Mouse (Mus musculus): ENCODE results near the gene Camta1. TPM values are rescaled to one million over a fixed set of nuclear protein-coding genes. Genes with fewer than 3 reads are reported as not detected.

Gene Camta1
- polyA plus RNA-seq, 1 experiment from 2014 or later = 25.3 TPM

DNA sequence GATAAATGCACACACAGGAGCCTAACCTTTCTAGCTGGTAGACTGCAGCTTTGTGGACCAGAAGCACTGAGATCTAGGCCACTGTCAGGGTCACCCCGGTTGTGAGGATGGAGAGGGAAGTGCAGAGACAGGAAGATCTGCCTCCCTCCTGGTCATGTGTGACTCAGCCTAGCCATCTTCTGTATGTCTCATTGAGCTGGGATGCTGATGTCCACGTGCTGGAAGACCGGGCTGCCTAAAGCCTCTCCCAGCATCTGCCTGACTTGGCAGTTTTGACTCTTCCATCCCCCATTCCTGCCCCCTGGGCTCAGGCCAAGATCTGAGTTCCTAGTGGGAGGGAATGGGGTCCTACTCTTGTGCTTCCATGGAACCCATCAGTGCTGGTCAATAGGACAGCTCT, 557.7 kb downstream of the Camta1 start:
- H3K9ac ChIP-seq (ENCODE audit: low read depth, low read length) = no peak overlapping the region
- no peak overlapping the region for H3K4me3 ChIP-seq (ENCODE audit: low read depth, low read length)
- no peak overlapping the region for H3K27ac ChIP-seq (ENCODE audit: low read length)
- 54% methylated on average over 3 of the region's 3 CpGs for whole genome bisulfite sequencing (ENCODE audit: insufficient replicate concordance)
- ATAC-seq (ENCODE audit: low read depth) = no peak
- H3K4me2 ChIP-seq (ENCODE audit: low read depth, low read length) = no peak overlapping the region
- H3K36me3 ChIP-seq (ENCODE audit: control insufficient read depth, insufficient read depth) = no peaks in the 10 kb centered on the region
- H3K9me3 ChIP-seq (replicated peaks; ENCODE audit: control insufficient read depth, low read length) = no peaks in the 10 kb centered on the region
- no peaks in the 10 kb centered on the region for H3K4me1 ChIP-seq (ENCODE audit: control insufficient read depth, low read depth, low read length)
- H3K27me3 ChIP-seq (ENCODE audit: control insufficient read depth, insufficient read depth, low read depth, low read length) = no peaks in the 10 kb centered on the region

DNA sequence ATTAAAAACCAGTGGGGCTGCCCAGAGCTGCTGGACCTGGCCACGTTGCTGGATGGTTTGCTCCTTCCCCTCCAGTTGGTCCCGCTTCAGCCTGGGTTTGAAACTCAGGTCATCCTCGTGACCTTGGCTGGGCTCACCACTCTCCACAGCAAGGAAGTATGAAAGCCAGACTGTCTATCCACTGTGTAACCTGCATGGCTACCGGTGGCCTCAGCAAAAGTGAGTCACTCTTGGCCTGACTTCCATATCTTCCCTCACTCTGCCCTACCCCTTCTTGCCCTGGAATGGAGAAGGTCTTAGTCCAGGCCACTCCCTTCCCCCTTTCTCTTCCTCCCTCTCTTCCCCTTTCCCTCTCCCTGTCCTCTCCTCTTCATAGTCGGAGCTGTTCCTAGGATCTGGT, 558.2 kb downstream of the Camta1 start:
- Histone ChIP-seq H3K9ac (ENCODE audit: low read depth, low read length) (no peak overlapping the region), H3K9me3 (replicated peaks; ENCODE audit: control insufficient read depth, low read length) (no peaks in the 10 kb centered on the region), H3K4me1 (ENCODE audit: control insufficient read depth, low read depth, low read length) (no peaks in the 10 kb centered on the region), H3K27me3 (ENCODE audit: control insufficient read depth, insufficient read depth, low read depth, low read length) (no peaks in the 10 kb centered on the region), H3K36me3 (ENCODE audit: control insufficient read depth, insufficient read depth) (no peaks in the 10 kb centered on the region), H3K4me3 (ENCODE audit: low read depth, low read length) (no peak overlapping the region), H3K4me2 (ENCODE audit: low read depth, low read length) (no peak overlapping the region), H3K27ac (ENCODE audit: low read length) (no peak overlapping the region)
- ATAC-seq (ENCODE audit: low read depth) = no peak
- 55% methylated on average over 5 of the region's 5 CpGs for WGBS (ENCODE audit: insufficient replicate concordance)

- Histone ChIP-seq H3K27me3 (ENCODE audit: control insufficient read depth, insufficient read depth, low read depth, low read length) (no peaks in the 10 kb centered on the region), H3K9ac (ENCODE audit: low read depth, low read length) (no peak overlapping the region), H3K4me1 (ENCODE audit: control insufficient read depth, low read depth, low read length) (no peaks in the 10 kb centered on the region), H3K4me2 (ENCODE audit: low read depth, low read length) (no peak overlapping the region), H3K36me3 (ENCODE audit: control insufficient read depth, insufficient read depth) (no peaks in the 10 kb centered on the region), H3K27ac (ENCODE audit: low read length) (no peak overlapping the region), H3K4me3 (ENCODE audit: low read depth, low read length) (no peak overlapping the region), H3K9me3 (replicated peaks; ENCODE audit: control insufficient read depth, low read length) (no peaks in the 10 kb centered on the region)
- ATAC-seq (ENCODE audit: low read depth) = no peak
- 44% methylated on average over 11 of the region's 11 CpGs for WGBS (ENCODE audit: insufficient replicate concordance)
Observed at GRCm38 (mm10) chr4:151302195-151303126, 559.2 kb downstream of the Camta1 start.

DNA sequence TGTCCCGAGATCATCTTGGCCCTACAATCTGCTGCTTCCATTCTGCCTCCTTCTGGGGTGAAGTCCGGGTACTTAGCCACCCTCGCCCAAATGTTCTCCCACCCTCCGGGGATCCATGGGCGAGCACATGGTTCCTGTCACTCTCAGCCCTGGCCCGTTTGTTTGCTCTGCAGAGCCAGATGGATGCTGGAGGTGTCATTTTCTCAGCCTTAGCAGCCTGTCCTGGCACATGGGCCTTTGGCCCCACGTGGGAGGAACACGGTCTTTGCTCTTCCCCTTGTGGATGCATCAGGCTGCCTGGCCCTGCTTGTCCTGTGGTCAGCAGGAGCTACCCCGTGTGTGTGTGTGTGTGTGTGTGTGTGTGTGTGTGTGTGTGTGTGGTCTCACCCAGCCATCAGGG, 560.3 kb downstream of the Camta1 start:
- no peak for ATAC-seq (ENCODE audit: low read depth)
- no peak overlapping the region for H3K4me3 ChIP-seq (ENCODE audit: low read depth, low read length)
- WGBS (ENCODE audit: insufficient replicate concordance) = 33% methylated on average over 9 of the region's 9 CpGs
- H3K9me3 ChIP-seq (replicated peaks; ENCODE audit: control insufficient read depth, low read length) = no peaks in the 10 kb centered on the region
- H3K36me3 ChIP-seq (ENCODE audit: control insufficient read depth, insufficient read depth) = no peaks in the 10 kb centered on the region
- no peaks in the 10 kb centered on the region for H3K4me1 ChIP-seq (ENCODE audit: control insufficient read depth, low read depth, low read length)
- H3K27me3 ChIP-seq (ENCODE audit: control insufficient read depth, insufficient read depth, low read depth, low read length) = no peaks in the 10 kb centered on the region
- H3K4me2 ChIP-seq (ENCODE audit: low read depth, low read length) = no peak overlapping the region
- no peak overlapping the region for H3K9ac ChIP-seq (ENCODE audit: low read depth, low read length)
- no peak overlapping the region for H3K27ac ChIP-seq (ENCODE audit: low read length)

GRCm38 (mm10) chr4:151300706-151301105, 561.0 kb downstream of the Camta1 start:
- Histone ChIP-seq H3K27me3 (ENCODE audit: control insufficient read depth, insufficient read depth, low read depth, low read length) (no peaks in the 10 kb centered on the region), H3K36me3 (ENCODE audit: control insufficient read depth, insufficient read depth) (no peaks in the 10 kb centered on the region), H3K9me3 (replicated peaks; ENCODE audit: control insufficient read depth, low read length) (no peaks in the 10 kb centered on the region), H3K9ac (ENCODE audit: low read depth, low read length) (no peak overlapping the region), H3K4me2 (ENCODE audit: low read depth, low read length) (no peak overlapping the region), H3K27ac (ENCODE audit: low read length) (no peak overlapping the region), H3K4me3 (ENCODE audit: low read depth, low read length) (no peak overlapping the region), H3K4me1 (ENCODE audit: control insufficient read depth, low read depth, low read length) (no peaks in the 10 kb centered on the region)
- ATAC-seq (ENCODE audit: low read depth) = no peak
- WGBS (ENCODE audit: insufficient replicate concordance) = 19% methylated on average over 15 of the region's 15 CpGs

GRCm38 (mm10) chr4:151295515-151296203, 566.0 kb downstream of the Camta1 start:
- 67% methylated on average over 13 of the region's 13 CpGs for WGBS (ENCODE audit: insufficient replicate concordance)
- Histone ChIP-seq H3K4me3 (ENCODE audit: low read depth, low read length) (no peak overlapping the region), H3K4me1 (ENCODE audit: control insufficient read depth, low read depth, low read length) (no peaks in the 10 kb centered on the region), H3K9ac (ENCODE audit: low read depth, low read length) (no peak overlapping the region), H3K9me3 (replicated peaks; ENCODE audit: control insufficient read depth, low read length) (no peaks in the 10 kb centered on the region), H3K36me3 (ENCODE audit: control insufficient read depth, insufficient read depth) (no peaks in the 10 kb centered on the region), H3K4me2 (ENCODE audit: low read depth, low read length) (no peak overlapping the region), H3K27ac (ENCODE audit: low read length) (no peak overlapping the region), H3K27me3 (ENCODE audit: control insufficient read depth, insufficient read depth, low read depth, low read length) (no peaks in the 10 kb centered on the region)
- ATAC-seq (ENCODE audit: low read depth) = no peak

DNA sequence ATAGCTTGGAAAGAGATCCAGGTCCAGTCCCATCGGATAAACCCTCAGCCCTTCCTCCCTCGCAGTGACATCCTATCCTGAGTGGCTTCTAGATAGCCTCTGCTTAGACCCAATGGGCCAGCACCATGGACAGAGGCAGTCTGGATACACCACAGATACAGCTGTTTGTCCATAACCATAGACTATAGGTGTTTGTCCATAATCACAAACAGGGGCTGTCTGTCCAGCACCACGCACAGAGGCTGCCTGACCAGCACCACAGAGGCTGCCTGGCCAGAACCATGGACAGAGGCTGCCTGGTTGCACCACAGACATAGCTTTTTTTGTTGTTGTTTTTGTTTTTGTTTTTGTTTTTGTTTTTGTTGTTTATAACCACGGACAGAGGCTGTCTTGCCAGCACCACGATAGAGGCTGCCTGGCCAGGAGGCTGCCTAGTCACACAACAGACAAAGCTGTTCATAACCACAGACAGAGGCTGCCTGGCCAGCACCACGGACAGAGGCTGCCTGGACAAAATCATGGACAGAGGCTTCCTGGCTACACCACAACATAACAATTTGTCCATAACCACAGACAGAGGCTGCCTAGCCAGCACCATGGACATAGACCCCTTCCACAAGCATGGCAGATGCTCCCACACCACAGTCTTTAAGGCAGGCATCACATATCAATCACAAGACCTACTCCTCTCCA, 572.6 kb downstream of the Camta1 start:
- Histone ChIP-seq H3K27ac (ENCODE audit: low read length) (no peak overlapping the region), H3K4me2 (ENCODE audit: low read depth, low read length) (no peak overlapping the region), H3K4me3 (ENCODE audit: low read depth, low read length) (no peak overlapping the region), H3K27me3 (ENCODE audit: control insufficient read depth, insufficient read depth, low read depth, low read length) (no peaks in the 10 kb centered on the region), H3K4me1 (ENCODE audit: control insufficient read depth, low read depth, low read length) (no peaks in the 10 kb centered on the region), H3K9me3 (replicated peaks; ENCODE audit: control insufficient read depth, low read length) (no peaks in the 10 kb centered on the region), H3K36me3 (ENCODE audit: control insufficient read depth, insufficient read depth) (no peaks in the 10 kb centered on the region), H3K9ac (ENCODE audit: low read depth, low read length) (no peak overlapping the region)
- ATAC-seq (ENCODE audit: low read depth) = no peak
- 42% methylated on average over 6 of the region's 6 CpGs for WGBS (ENCODE audit: insufficient replicate concordance)

- WGBS (ENCODE audit: insufficient replicate concordance) = 62% methylated on average over 12 of the region's 12 CpGs
- no peak for ATAC-seq (ENCODE audit: low read depth)
- H3K36me3 ChIP-seq (ENCODE audit: control insufficient read depth, insufficient read depth) = no peaks in the 10 kb centered on the region
- H3K9me3 ChIP-seq (replicated peaks; ENCODE audit: control insufficient read depth, low read length) = no peaks in the 10 kb centered on the region
- H3K27ac ChIP-seq (ENCODE audit: low read length) = no peak overlapping the region
- no peak overlapping the region for H3K9ac ChIP-seq (ENCODE audit: low read depth, low read length)
- H3K27me3 ChIP-seq (ENCODE audit: control insufficient read depth, insufficient read depth, low read depth, low read length) = no peaks in the 10 kb centered on the region
- no peaks in the 10 kb centered on the region for H3K4me1 ChIP-seq (ENCODE audit: control insufficient read depth, low read depth, low read length)
- no peak overlapping the region for H3K4me2 ChIP-seq (ENCODE audit: low read depth, low read length)
- no peak overlapping the region for H3K4me3 ChIP-seq (ENCODE audit: low read depth, low read length)
Observed at GRCm38 (mm10) chr4:151285905-151286445, 575.7 kb downstream of the Camta1 start.

Data from liver, embryonic 16.5 days (tissue).